ENCODE assay signal across 21 mouse cellular contexts in genomic region chr11:104981342-104982055, GRCm38 (mm10).
DNase-seq lines count a peak whose midpoint lies in the region; ATAC-seq and TF ChIP-seq lines count a peak whose summit lies in the region.
"Had no signal": no experiment of that assay in that cellular context is flagged by ENCODE, and none has a peak within 500 bp of the region (broad histone marks: within the 10 kb centered on the region; RNA-seq: fewer than 3 reads in every experiment).

No protein-coding gene starts in this region.

- intact Hi-C loops in left cerebral cortex, adult 2 months (cut with DNase I), result no loop called here

- H3K27me3 ChIP-seq in heart, embryonic 13.5 days (replicated peaks), result no peaks in the 10 kb centered on the region
- H3K27me3 ChIP-seq in lung, embryonic 14.5 days (ENCODE audit: insufficient read depth, low read length), result no peaks in the 10 kb centered on the region
- no peaks in the 10 kb centered on the region for H3K27me3 ChIP-seq in liver, embryonic 13.5 days
- H3K27me3 ChIP-seq: forebrain, embryonic 13.5 days; stomach, embryonic 15.5 days had no signal

- H3K4me2 ChIP-seq in heart, embryonic 13.5 days, result peak overlapping the region; percentile 64
- H3K4me2 ChIP-seq in lung, embryonic 14.5 days, result peak overlapping the region; percentile 32; the same call in 1 of the 2 replicates
- peak overlapping the region; percentile 45 for H3K4me2 ChIP-seq in liver, embryonic 13.5 days
- H3K4me2 ChIP-seq: forebrain, embryonic 13.5 days; stomach, embryonic 15.5 days had no signal

- 0 out of 2 replicates have a peak overlapping the region, but pooled peaks have one; percentile 19 for H3K9ac ChIP-seq in heart, embryonic 13.5 days
- H3K9ac ChIP-seq in lung, embryonic 14.5 days, result no peak overlapping the region
- H3K9ac ChIP-seq in liver, embryonic 13.5 days, result no peak overlapping the region
- H3K9ac ChIP-seq: forebrain, embryonic 13.5 days; stomach, embryonic 15.5 days had no signal

- H3K4me1 ChIP-seq in heart, embryonic 13.5 days, result peaks cover 14% of the 10 kb centered on the region; the same call in 1 of the 2 replicates
- H3K4me1 ChIP-seq in lung, embryonic 14.5 days (ENCODE audit: insufficient read depth), result no peaks in the 10 kb centered on the region
- H3K4me1 ChIP-seq in liver, embryonic 13.5 days (replicated peaks), result peaks cover 31% of the 10 kb centered on the region
- H3K4me1 ChIP-seq: embryonic facial prominence, embryonic 10.5 days; forebrain, embryonic 13.5 days; stomach, embryonic 15.5 days had no signal

- TF ChIP-seq CTCF in lung, embryonic 14.5 days (IDR thresholded peaks at IDR 0.05; ENCODE audit: low read depth), result no peak
- TF ChIP-seq CTCF in left cerebral cortex, adult 2 months (IDR thresholded peaks at IDR 0.05), result no peak

- H3K36me3 ChIP-seq in heart, embryonic 13.5 days, result no peaks in the 10 kb centered on the region
- H3K36me3 ChIP-seq in lung, embryonic 14.5 days (ENCODE audit: insufficient read depth), result no peaks in the 10 kb centered on the region
- no peaks in the 10 kb centered on the region for H3K36me3 ChIP-seq in liver, embryonic 13.5 days
- H3K36me3 ChIP-seq: embryonic facial prominence, embryonic 10.5 days; stomach, embryonic 15.5 days had no signal

- H3K4me3 ChIP-seq in heart, embryonic 13.5 days, result peak overlapping the region; percentile 27
- H3K4me3 ChIP-seq in lung, embryonic 14.5 days (ENCODE audit: low read depth, low read length), result no peak overlapping the region
- H3K4me3 ChIP-seq in liver, embryonic 13.5 days (replicated peaks), result no peak overlapping the region
- H3K4me3 ChIP-seq in left cerebral cortex, adult 2 months, result no peak overlapping the region
- H3K4me3 ChIP-seq: embryonic facial prominence, embryonic 10.5 days; forebrain, embryonic 13.5 days; stomach, embryonic 15.5 days had no signal

- H3K9me3 ChIP-seq in heart, embryonic 13.5 days, result no peaks in the 10 kb centered on the region
- no peaks in the 10 kb centered on the region for H3K9me3 ChIP-seq in lung, embryonic 14.5 days (ENCODE audit: low read depth, low read length)
- no peaks in the 10 kb centered on the region for H3K9me3 ChIP-seq in liver, embryonic 13.5 days (replicated peaks)
- H3K9me3 ChIP-seq: embryonic facial prominence, embryonic 10.5 days; forebrain, embryonic 13.5 days; stomach, embryonic 15.5 days had no signal

- no peak for ATAC-seq in heart, embryonic 13.5 days (ENCODE audit: extremely low read depth, insufficient number of reproducible peaks, low FRiP score, low TSS enrichment)
- ATAC-seq in lung, embryonic 14.5 days (ENCODE audit: insufficient read depth), result no peak; the same call in 1 of the 2 replicates
- ATAC-seq in liver, embryonic 13.5 days (ENCODE audit: low read depth), result peak; percentile 95
- ATAC-seq: forebrain, embryonic 13.5 days; hindbrain, postnatal 0 days; midbrain, embryonic 16.5 days had no signal

- no peak overlapping the region for H3K27ac ChIP-seq in heart, embryonic 13.5 days (replicated peaks)
- H3K27ac ChIP-seq in lung, embryonic 14.5 days (ENCODE audit: low read depth), result no peak overlapping the region
- H3K27ac ChIP-seq in liver, embryonic 13.5 days, result peak overlapping the region; percentile 74
- H3K27ac ChIP-seq in left cerebral cortex, adult 2 months, result no peak overlapping the region
- H3K27ac ChIP-seq: embryonic facial prominence, embryonic 10.5 days; forebrain, embryonic 13.5 days; hindbrain, postnatal 0 days; kidney, postnatal 0 days; stomach, embryonic 15.5 days had no signal

- no peak for DNase-seq in heart, adult 9 months (ENCODE audit: low spot score in 2 of 2)
- DNase-seq in lung, embryonic 14.5 days, result no peak
- no peak for DNase-seq in lung, postnatal 4 days
- DNase-seq in liver, embryonic 13.5 days, result peak; percentile 28
- DNase-seq in left cerebral cortex, adult 2 months (ENCODE audit: extremely low spot score in 1 of 2, low spot score in 2 of 2), result no peak
- no peak for DNase-seq in spleen, postnatal 36 days (ENCODE audit: low spot score in 2 of 2)
- DNase-seq: B cell, adult 2 months; cerebellum, adult 9-10 months; gastrocnemius, postnatal 14 days; kidney, adult 11 months; lung, postnatal 14 days; right cerebral cortex, postnatal 25 days; thymus, adult 18-20 months; thymus, postnatal 4 days had no signal

- WGBS in heart, embryonic 13.5 days, result 16% methylated on average over 15 of the region's 15 CpGs
- 40% methylated on average over 15 of the region's 15 CpGs for WGBS in lung, embryonic 14.5 days
- 31% methylated on average over 15 of the region's 15 CpGs for WGBS in liver, embryonic 13.5 days (ENCODE audit: insufficient replicate concordance)
